Mouse (Mus musculus): ENCODE data around the gene Trim68. TPM values are rescaled to one million over a fixed set of nuclear protein-coding genes. Genes with fewer than 3 reads are reported as not detected.

Trim68 gene
- total RNA-seq (2021): 1 to 10 TPM; 8.1 to 9.5 TPM
- polyA plus RNA-seq (2012; rRNA removed): 20.4 and 33.3 TPM in 2 replicates
- long read RNA-seq, transcript Trim68-201 (7 exons, 2,388 nt): major isoform, 8 of 8 reads
- long read RNA-seq, partial matches to known transcripts: 0 of 8 reads
- long read RNA-seq, other reads (novel, unspliced or antisense): 0 of 8 reads

GRCm38 (mm10) chr7:102686944-102687501 lies at the start of gene Trim68:
Trim68 (minus strand) TSS chr7:102687327.
- Histone ChIP-seq H3K36me3 (ENCODE audit: control insufficient read depth, insufficient read depth, low read length) (peaks cover 4% of the 10 kb centered on the region; the same call in 1 of the 2 replicates), H3K4me1 (ENCODE audit: control insufficient read depth, insufficient read depth, low read length) (no peaks in the 10 kb centered on the region), H3K27ac (peak within 1 kb of the TSS; percentile 84), H3K9ac (ENCODE audit: low read depth, low read length) (peak within 1 kb of the TSS; percentile 80), H3K79me2 (replicated peaks; ENCODE audit: control insufficient read depth, insufficient read depth, low read length) (no peaks in the 10 kb centered on the region), H3K27me3 (ENCODE audit: control insufficient read depth, insufficient read depth, low read length) (no peaks in the 10 kb centered on the region), H3K4me3 (peak within 1 kb of the TSS; percentile 63)
- peak; percentile 64 for TF ChIP-seq POLR2A (IDR thresholded peaks at IDR 0.05; ENCODE audit: insufficient read depth, low read depth, low read length)
- no peak for TF ChIP-seq CTCF (IDR thresholded peaks at IDR 0.05)
- TF ChIP-seq EP300 (IDR thresholded peaks at IDR 0.05; ENCODE audit: insufficient read depth, low read depth, low read length): no peak
- under 1% methylated on average over 40 of the region's 40 CpGs for WGBS
- peak; percentile 89 to 94 for DNase-seq
- intact Hi-C loops (cut with DNase I): loop anchor here (5.0 kb wide), 1 partner anchor 125 kb away; no protein-coding TSS in a partner anchor

- H3K27ac ChIP-seq: no peak overlapping the region
- intact Hi-C loops (cut with DNase I): no loop called here
- WGBS: 48% methylated on average over 1 of the region's 1 CpGs
- no peaks in the 10 kb centered on the region for H3K4me1 ChIP-seq (ENCODE audit: control insufficient read depth, insufficient read depth, low read length)
- H3K36me3 ChIP-seq (ENCODE audit: control insufficient read depth, insufficient read depth, low read length): no peaks in the 10 kb centered on the region
- H3K9ac ChIP-seq (ENCODE audit: low read depth, low read length): no peak overlapping the region
- H3K27me3 ChIP-seq (ENCODE audit: control insufficient read depth, insufficient read depth, low read length): no peaks in the 10 kb centered on the region
- DNase-seq: no peak
- no peaks in the 10 kb centered on the region for H3K79me2 ChIP-seq (replicated peaks; ENCODE audit: control insufficient read depth, insufficient read depth, low read length)
- no peak for TF ChIP-seq CTCF (IDR thresholded peaks at IDR 0.05)
- TF ChIP-seq EP300 (IDR thresholded peaks at IDR 0.05; ENCODE audit: insufficient read depth, low read depth, low read length): no peak
- TF ChIP-seq POLR2A (IDR thresholded peaks at IDR 0.05; ENCODE audit: insufficient read depth, low read depth, low read length): no peak
- no peak overlapping the region for H3K4me3 ChIP-seq
Observed at GRCm38 (mm10) chr7:102733793-102734192, 46.7 kb upstream of the Trim68 start.

GRCm38 (mm10) chr7:102727391-102727790 lies 40.3 kb upstream of the Trim68 start, which contains the start of gene Olfr559:
Olfr559 (minus strand) TSS chr7:102727491.
- intact Hi-C loops (cut with DNase I): no loop called here
- H3K36me3 ChIP-seq (ENCODE audit: control insufficient read depth, insufficient read depth, low read length): no peaks in the 10 kb centered on the region
- no peaks in the 10 kb centered on the region for H3K79me2 ChIP-seq (replicated peaks; ENCODE audit: control insufficient read depth, insufficient read depth, low read length)
- no peak for DNase-seq
- no peak for TF ChIP-seq EP300 (IDR thresholded peaks at IDR 0.05; ENCODE audit: insufficient read depth, low read depth, low read length)
- no peak for TF ChIP-seq POLR2A (IDR thresholded peaks at IDR 0.05; ENCODE audit: insufficient read depth, low read depth, low read length)
- TF ChIP-seq CTCF (IDR thresholded peaks at IDR 0.05): no peak
- no peaks in the 10 kb centered on the region for H3K4me1 ChIP-seq (ENCODE audit: control insufficient read depth, insufficient read depth, low read length)
- no peak within 1 kb of the TSS for H3K9ac ChIP-seq (ENCODE audit: low read depth, low read length)
- no peaks in the 10 kb centered on the region for H3K27me3 ChIP-seq (ENCODE audit: control insufficient read depth, insufficient read depth, low read length)
- no peak within 1 kb of the TSS for H3K4me3 ChIP-seq
- no peak within 1 kb of the TSS for H3K27ac ChIP-seq

DNA sequence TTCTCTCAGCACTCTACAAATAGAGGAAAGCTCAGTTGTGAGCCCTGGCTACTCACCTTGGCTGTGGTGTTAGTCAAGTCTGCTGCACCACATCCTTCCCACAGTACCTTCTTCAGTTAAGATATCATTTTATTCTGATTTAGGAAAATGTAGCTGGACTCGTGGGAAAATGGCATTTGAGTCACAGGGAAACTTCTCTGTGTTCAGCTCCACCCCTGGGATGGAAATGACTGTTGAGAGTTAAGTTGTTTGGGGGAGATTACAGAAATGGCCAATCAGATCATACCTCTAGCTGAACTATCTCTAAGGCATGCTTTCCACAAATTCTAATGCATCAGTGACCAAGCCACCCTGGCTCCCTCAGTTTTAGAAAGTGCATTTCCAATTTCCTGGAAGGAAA lies 31.8 kb upstream of the Trim68 start, which contains the start of gene Olfr33:
Gene Olfr33 (minus strand): TSS at position 101 of the 400 bp plus-strand sequence.
- DNase-seq: no peak
- intact Hi-C loops (cut with DNase I): no loop called here
- TF ChIP-seq EP300 (IDR thresholded peaks at IDR 0.05; ENCODE audit: insufficient read depth, low read depth, low read length): no peak
- TF ChIP-seq POLR2A (IDR thresholded peaks at IDR 0.05; ENCODE audit: insufficient read depth, low read depth, low read length): no peak
- no peak for TF ChIP-seq CTCF (IDR thresholded peaks at IDR 0.05)
- no peak within 1 kb of the TSS for H3K9ac ChIP-seq (ENCODE audit: low read depth, low read length)
- 30% methylated on average over 1 of the region's 1 CpGs for WGBS
- H3K27me3 ChIP-seq (ENCODE audit: control insufficient read depth, insufficient read depth, low read length): no peaks in the 10 kb centered on the region
- no peaks in the 10 kb centered on the region for H3K79me2 ChIP-seq (replicated peaks; ENCODE audit: control insufficient read depth, insufficient read depth, low read length)
- no peaks in the 10 kb centered on the region for H3K4me1 ChIP-seq (ENCODE audit: control insufficient read depth, insufficient read depth, low read length)
- H3K36me3 ChIP-seq (ENCODE audit: control insufficient read depth, insufficient read depth, low read length): no peaks in the 10 kb centered on the region
- no peak within 1 kb of the TSS for H3K27ac ChIP-seq
- no peak within 1 kb of the TSS for H3K4me3 ChIP-seq

- no peaks in the 10 kb centered on the region for H3K4me1 ChIP-seq (ENCODE audit: control insufficient read depth, insufficient read depth, low read length)
- H3K27ac ChIP-seq: no peak within 1 kb of the TSS
- TF ChIP-seq CTCF (IDR thresholded peaks at IDR 0.05) (no peak), EP300 (IDR thresholded peaks at IDR 0.05; ENCODE audit: insufficient read depth, low read depth, low read length) (no peak), POLR2A (IDR thresholded peaks at IDR 0.05; ENCODE audit: insufficient read depth, low read depth, low read length) (no peak)
- H3K36me3 ChIP-seq (ENCODE audit: control insufficient read depth, insufficient read depth, low read length): no peaks in the 10 kb centered on the region
- no peak within 1 kb of the TSS for H3K4me3 ChIP-seq
- H3K27me3 ChIP-seq (ENCODE audit: control insufficient read depth, insufficient read depth, low read length): no peaks in the 10 kb centered on the region
- DNase-seq: no peak
- no peak within 1 kb of the TSS for H3K9ac ChIP-seq (ENCODE audit: low read depth, low read length)
- intact Hi-C loops (cut with DNase I): no loop called here
- H3K79me2 ChIP-seq (replicated peaks; ENCODE audit: control insufficient read depth, insufficient read depth, low read length): no peaks in the 10 kb centered on the region
Observed at GRCm38 (mm10) chr7:102701915-102702314, 14.8 kb upstream of the Trim68 start, which contains the start of gene Olfr558. Olfr558 (plus strand) TSS chr7:102702215.

GRCm38 (mm10) chr7:102698461-102698860 lies 11.3 kb upstream of the Trim68 start:
- H3K27me3 ChIP-seq (ENCODE audit: control insufficient read depth, insufficient read depth, low read length): no peaks in the 10 kb centered on the region; the same call in 1 of the 2 replicates
- DNase-seq: no peak

More at GRCm38 (mm10) chr7:102698461-102698860, 11.3 kb upstream of the Trim68 start:
- TF ChIP-seq EP300 (IDR thresholded peaks at IDR 0.05; ENCODE audit: insufficient read depth, low read depth, low read length): no peak
- TF ChIP-seq POLR2A (IDR thresholded peaks at IDR 0.05; ENCODE audit: insufficient read depth, low read depth, low read length): no peak
- TF ChIP-seq CTCF (IDR thresholded peaks at IDR 0.05): no peak
- no peaks in the 10 kb centered on the region for H3K79me2 ChIP-seq (replicated peaks; ENCODE audit: control insufficient read depth, insufficient read depth, low read length)
- H3K27ac ChIP-seq: no peak overlapping the region
- H3K4me3 ChIP-seq: no peak overlapping the region
- H3K9ac ChIP-seq (ENCODE audit: low read depth, low read length): no peak overlapping the region
- 87% methylated on average over 7 of the region's 7 CpGs for WGBS
- intact Hi-C loops (cut with DNase I): no loop called here
- no peaks in the 10 kb centered on the region for H3K36me3 ChIP-seq (ENCODE audit: control insufficient read depth, insufficient read depth, low read length)
- H3K4me1 ChIP-seq (ENCODE audit: control insufficient read depth, insufficient read depth, low read length): no peaks in the 10 kb centered on the region
